Mouse (Mus musculus) cerebellum, adult 9-10 months (tissue): ENCODE measurements at regions not wholly inside any gene's neighbourhood (a gene's known extent, or its start where the extent isn't known, plus 50 kb on each side); places are given as distances from the start of the nearest gene placed in this dataset.

Experiments
- DNase-seq: peaks from one replicate; pipeline ENCODE4 v3.0.0; 2022

DNA sequence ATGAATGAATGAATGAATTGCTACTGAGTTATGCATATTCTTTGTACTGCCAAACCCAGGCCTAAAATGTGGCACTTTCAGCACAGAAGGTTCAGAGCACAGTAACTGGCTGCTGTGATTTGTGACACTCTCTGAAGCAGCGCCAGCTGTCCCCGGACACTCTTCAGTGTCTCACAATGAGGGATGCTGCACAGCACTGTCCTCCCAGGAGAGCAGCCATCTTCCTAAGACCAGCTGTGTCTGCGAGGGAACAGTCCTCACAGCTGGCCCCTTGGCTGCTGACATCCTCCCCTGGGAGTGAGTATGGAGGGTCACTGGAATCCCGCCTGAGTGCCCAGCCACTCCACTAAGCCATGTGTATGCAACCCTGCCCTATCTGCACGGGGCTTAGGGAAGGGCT is 265.9 kb upstream of the Zfp637 start:
- DNase-seq: no peak

DNA sequence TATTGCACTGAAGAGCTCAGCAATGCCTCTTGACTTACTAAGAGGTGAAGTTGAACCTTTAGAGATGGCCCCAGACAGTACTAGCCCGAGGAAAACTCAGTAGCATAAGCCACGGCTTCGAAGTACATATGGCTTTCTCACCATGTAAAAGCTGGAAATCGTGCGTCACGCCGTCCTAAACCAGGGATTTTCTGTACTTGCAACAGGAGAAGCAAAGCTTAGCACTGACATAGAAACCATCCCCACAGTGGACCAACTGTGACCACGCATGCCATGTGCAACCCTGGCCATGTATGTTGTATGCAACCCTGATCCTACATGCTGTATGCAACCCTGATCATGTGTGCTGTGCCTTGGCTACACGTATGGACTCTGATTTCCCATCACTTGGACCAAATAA is 265.0 kb upstream of the Zfp637 start:
- no peak for DNase-seq

- DNase-seq: no peak
Measured at GRCm38 (mm10) chr6:117577539-117578521, 263.1 kb upstream of the Zfp637 start.

DNA sequence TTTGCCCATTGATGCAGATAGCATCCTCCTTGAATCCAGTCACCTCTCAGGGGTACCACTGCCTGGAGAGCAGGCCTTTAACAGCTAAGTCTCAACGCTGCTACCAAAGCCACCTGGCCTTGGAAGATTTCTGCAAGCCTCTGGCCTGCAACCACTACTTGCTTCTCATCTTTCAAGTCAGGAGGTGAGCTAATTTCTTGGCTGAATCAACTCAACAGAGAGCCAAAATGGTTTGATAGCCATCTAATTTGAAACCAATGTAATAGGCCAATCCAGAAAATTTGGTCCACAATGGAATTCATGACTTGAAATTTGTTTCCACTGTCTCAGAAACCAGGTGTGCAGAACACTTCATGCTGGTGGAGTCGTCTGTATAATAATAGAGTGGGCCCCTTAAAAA is 260.0 kb upstream of the Zfp637 start:
- DNase-seq: no peak

DNA sequence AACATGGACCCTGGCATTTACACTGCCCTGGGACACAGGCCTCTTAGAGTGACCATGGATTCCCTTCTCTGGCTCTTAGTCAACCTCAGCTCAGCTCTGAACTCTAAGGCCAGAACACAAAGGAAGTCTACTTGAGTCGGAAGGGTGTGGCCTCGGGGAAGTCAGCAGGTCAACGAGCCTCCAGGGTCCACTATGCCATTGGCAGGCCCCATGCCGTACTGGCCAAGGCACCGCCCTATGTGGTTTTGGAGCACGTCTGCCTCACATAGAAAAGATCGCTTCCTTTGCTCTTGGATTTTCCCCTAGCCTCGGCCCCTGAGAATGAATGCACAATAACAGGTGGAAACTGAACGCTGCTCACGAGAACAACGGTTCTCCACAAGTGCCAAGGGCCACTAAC is 257.9 kb upstream of the Zfp637 start:
- no peak for DNase-seq

DNA sequence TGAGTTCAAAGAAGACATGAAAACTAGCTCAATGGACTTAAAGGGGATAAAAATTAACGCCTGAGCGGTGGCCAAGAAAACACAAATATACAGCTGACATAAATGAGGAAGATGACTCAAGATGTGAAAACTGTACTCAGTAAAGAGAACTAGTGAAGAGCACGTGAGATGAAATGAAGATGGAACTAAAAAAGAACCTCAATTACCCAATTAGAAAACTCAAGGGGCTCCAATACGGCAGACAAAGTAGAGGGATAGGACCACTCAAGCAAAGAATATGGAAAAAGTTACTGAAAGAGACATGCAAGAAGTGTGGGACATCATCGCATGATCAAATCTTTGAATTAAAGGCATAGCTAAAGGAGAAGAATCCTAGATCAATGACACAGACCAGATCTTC is 256.4 kb upstream of the Zfp637 start:
- DNase-seq: no peak

DNA sequence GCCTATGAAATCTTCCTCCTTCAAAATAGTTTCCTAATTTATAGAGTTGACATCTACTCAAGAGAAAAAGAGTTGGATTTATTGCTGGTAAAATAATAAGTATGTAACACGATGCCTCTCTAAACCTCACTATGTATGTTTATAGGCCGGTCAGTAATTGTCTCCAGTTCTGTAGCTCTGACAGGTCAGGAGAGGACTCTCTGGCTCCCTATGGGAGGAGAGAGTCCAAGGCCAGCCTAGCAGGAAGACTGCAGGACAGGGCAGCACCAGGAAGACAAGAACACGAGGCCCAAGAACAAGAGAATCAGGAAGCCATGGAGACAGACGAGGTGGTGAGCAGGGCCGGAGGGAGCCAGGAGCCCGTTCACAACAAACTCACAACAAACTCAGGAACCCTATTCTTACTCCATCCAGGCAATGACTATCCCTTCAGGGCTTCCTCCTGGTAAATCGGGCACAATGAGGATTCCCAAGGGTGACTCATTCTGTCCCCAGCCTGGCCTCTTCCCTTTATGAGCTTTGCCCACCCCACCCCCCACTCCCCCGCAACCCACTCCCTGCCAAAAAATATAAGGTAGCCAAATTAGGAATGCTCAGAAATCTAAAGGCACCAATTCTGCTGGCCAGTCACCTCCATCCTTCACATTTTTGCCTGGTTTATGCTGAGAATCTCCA is 244.7 kb upstream of the Zfp637 start:
- DNase-seq: no peak

DNA sequence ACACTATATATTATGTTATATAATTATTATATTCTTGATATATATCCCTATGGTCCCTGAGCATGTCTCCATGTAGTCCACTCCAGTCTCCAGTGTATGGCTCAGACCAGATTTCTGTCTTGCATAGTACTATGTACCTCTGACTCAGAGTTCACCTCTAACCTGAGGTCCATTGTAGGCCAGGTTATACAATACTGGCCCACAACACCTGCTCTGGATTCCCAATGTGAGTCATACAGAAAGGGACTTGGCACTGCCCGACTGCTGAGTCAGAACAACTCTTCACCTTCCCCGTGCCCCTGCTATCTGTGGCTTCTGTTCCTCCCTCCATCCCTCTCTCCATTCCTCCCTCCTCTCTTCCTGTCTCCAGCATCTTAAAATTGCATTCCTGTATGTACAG is 236.1 kb upstream of the Zfp637 start:
- no peak for DNase-seq

GRCm38 (mm10) chr6:117605685-117606084 is 235.3 kb upstream of the Zfp637 start:
- no peak for DNase-seq

DNA sequence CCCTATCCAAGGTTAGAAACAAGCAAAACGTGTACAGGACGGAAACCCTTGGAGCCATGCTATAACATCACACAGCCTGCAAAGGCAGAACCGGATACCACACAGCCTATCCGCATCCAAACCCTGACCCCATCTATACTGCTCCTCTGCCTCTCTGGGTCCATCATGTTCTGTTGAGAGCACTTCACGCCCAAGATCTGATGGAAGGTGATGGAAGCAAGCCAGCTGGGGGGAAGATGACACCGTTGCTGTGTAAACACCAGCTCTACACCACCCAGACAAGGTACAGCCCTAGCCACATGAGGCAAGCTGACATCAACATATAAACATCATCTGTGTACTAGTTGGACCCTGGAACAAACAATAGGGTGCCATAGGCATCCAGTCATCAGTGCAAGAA is 234.8 kb upstream of the Zfp637 start:
- no peak for DNase-seq

- DNase-seq: no peak
Measured at GRCm38 (mm10) chr6:117607023-117607422, 234.0 kb upstream of the Zfp637 start.

DNA sequence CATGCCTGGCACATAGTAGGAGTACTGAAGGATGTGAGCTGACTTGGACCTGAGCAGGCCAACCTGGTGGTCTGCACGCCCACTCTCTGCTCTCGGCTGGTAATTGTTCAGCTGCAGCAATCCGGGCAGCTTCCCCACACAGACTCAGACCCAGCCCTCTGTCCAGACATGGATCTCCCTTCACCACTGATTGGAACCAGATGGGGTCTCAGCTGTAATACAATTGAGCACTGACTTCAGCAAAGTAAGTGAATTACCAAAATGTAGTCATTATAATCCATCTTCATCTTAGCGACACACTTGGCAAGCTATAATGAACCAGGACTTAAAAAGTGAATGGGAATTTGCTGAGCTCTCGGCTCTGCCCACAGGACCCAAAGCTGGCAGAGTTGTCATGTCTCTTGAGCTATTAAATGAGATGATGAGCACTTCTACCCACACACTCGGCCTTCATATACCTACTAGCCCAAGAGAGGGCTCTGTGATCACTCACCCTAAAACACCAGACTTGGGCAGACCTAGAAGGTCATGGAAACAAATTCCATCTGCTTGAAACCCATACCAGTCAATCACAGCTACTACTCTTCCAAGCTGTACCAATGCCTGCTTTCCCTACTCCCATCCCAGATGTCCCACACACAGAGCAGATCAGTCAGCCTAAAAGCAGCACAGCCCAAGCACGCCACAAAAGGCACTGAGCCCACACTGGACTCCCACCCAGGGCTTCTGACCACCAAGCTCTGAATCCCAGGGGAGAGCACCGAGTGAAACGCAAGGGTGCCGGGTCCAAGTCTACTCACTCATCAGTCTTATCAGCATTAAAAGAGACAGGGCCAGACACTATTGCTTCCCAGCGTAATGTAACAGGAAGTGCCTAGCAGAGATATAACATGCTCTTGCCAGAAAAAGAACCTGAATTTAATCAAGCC is 231.2 kb upstream of the Zfp637 start:
- no peak for DNase-seq

DNA sequence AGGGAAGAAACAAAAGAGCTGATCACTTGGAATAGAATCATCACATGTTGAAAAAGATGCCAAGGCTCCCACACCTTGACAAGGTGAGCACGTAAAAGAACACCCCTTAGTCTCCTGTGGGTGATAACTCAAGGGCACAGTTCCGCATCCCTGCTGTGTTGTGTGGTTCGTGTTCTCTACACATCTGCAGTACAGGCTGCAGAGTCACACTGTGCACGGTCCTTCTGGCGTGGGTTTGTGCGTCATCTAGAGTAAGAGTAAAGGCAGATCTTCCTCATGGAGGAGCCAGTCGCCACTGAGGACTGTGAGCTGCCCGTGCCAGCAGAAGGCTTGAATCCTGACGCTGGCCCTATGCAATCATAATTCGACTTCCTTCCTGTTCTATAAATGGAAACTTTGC is 229.7 kb upstream of the Zfp637 start:
- DNase-seq: no peak

- no peak for DNase-seq
Measured at GRCm38 (mm10) chr6:117611965-117612364, 229.0 kb upstream of the Zfp637 start.

GRCm38 (mm10) chr6:117612421-117612820 is 228.6 kb upstream of the Zfp637 start:
- no peak for DNase-seq

- no peak for DNase-seq
Measured at GRCm38 (mm10) chr6:117613656-117614350, 227.2 kb upstream of the Zfp637 start.

- no peak for DNase-seq
Measured at GRCm38 (mm10) chr6:117614386-117614785, 226.6 kb upstream of the Zfp637 start.

DNA sequence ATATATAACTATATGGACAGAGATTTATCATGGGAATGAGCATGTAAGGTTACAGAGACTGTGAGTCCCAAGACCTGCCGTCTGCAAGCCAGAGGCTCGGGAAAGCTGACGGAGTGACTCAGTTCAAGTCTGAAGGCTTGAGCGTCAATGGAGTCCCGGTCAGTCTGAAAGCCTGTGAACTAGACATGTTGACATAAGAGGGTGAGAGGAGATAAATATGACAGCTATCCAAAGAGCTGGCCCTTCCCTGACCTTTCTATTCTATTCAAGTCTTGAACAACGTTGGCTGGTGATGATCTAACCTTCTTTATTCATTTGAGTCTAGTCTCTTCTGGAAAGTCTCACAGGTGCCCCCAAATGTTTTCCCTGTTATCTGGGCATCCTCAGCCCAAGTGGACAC is 223.8 kb upstream of the Zfp637 start:
- no peak for DNase-seq

GRCm38 (mm10) chr6:117617951-117618350 is 223.0 kb upstream of the Zfp637 start:
- DNase-seq: no peak

DNA sequence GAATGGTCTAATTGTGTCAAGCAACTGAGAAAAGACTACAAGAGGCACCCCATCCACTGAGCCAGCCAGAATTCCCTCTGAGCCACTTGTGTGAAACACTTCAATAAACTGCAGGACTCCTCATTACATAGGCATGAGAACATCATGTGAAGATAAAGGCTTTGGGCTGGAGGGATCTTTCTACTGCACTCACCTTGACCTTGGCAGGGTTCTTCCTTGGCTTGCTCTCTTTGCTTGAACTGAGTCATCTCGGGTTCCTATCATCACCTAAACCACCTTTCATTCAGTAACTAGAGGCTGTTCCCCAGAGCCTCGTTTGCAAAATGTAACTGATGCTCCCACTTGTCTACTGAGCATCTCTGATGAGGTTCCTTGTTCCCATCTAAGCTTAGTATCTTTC is 221.4 kb upstream of the Zfp637 start:
- DNase-seq: no peak

GRCm38 (mm10) chr6:117622446-117622845 is 218.5 kb upstream of the Zfp637 start:
- no peak for DNase-seq

DNA sequence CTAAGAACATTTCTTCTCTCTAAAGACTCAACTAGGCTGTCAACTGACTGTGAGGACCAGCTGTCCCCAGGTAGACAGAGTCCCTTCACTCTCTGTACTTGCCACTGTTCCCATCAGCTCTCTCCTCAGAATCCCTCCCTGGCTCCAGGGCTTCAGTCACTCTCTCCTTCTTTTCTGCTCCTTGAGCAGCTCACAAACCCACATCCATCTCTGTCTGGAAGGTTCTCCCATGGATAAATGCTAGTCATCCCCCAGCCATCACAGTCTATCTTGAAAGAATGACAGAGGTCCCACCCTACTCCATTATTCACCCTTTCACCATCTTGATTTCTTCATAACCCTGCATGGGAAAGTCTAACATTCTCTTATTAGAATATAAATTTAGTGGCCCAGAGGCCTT is 218.0 kb upstream of the Zfp637 start:
- no peak for DNase-seq

DNA sequence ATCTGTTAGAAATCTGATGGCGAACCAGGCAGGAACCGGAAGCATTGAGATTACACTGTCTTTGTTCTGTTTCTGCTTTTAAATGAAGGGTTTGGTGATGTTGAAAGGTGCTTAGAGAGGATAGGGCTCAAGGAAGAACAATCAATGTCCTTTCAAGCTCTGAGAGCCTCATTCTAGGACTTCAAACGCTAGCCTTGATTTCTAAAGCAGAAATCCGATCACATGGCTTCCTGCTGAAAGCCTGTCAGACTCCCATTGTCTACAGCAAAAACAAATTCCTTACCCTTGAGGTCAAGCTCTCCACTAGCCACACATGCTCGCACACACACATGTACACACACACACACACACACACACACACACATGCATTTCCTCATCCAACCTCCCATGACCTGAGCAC is 215.3 kb upstream of the Zfp637 start:
- no peak for DNase-seq
